Mouse (Mus musculus) liver, adult 2 months (tissue): ENCODE data around the gene Adamtsl4. TPM values are rescaled to one million over a fixed set of nuclear protein-coding genes. Genes with fewer than 3 reads are reported as not detected.

Experiments
- DNase-seq: peaks from one replicate; pipeline ENCODE4 v3.0.0-alpha.2; 2011; ENCODE audit warnings: low read depth, low spot score; ENCODE audit errors: extremely low read depth
- H3K27ac ChIP-seq: fragments of 200-500 bp; replicated peaks from 2 replicates; pipeline ENCODE4 v1.5.1; 2012; ENCODE audit warnings: low read depth, mild to moderate bottlenecking, control low read depth, inconsistent platforms, low read length; ENCODE audit not compliant: insufficient read depth
- H3K27me3 ChIP-seq: fragments of 200-500 bp; 2 replicates; pipeline ENCODE4 v1.6.1; 2012; ENCODE audit warnings: mild to moderate bottlenecking, moderate library complexity, low read length, inconsistent platforms; ENCODE audit not compliant: control insufficient read depth, insufficient read depth
- H3K36me3 ChIP-seq: fragments of 200-500 bp; 2 replicates; pipeline ENCODE4 v1.6.1; 2012; ENCODE audit warnings: low read length, inconsistent platforms; ENCODE audit not compliant: control insufficient read depth, insufficient read depth
- H3K4me1 ChIP-seq: fragments of 200-500 bp; 2 replicates; pipeline ENCODE4 v1.6.1; 2011; ENCODE audit warnings: low read length; ENCODE audit not compliant: control insufficient read depth, insufficient read depth
- H3K4me3 ChIP-seq: fragments of 200-500 bp; 2 replicates; pipeline ENCODE4 v1.5.1; 2011; ENCODE audit warnings: low read depth, mild to moderate bottlenecking, control low read depth, low read length, moderate library complexity; ENCODE audit not compliant: insufficient read depth
- H3K79me2 ChIP-seq: fragments of 200-500 bp; 2 replicates; pipeline ENCODE4 v1.6.1; 2012; ENCODE audit warnings: inconsistent platforms, mild to moderate bottlenecking, low read length, moderate library complexity; ENCODE audit not compliant: control insufficient read depth, insufficient read depth
- H3K9ac ChIP-seq: fragments of 200-500 bp; 2 replicates; pipeline ENCODE4 v1.6.1; 2012; ENCODE audit warnings: low read depth, mild to moderate bottlenecking, control low read depth, inconsistent platforms, low read length
- CTCF ChIP-seq: fragments of 200-500 bp; IDR thresholded peaks from 2 replicates; pipeline ENCODE4 v1.5.1; 2011; ENCODE audit warnings: low read depth, low read length, control low read depth
- POLR2A ChIP-seq: fragments of 200-500 bp; IDR thresholded peaks from 2 replicates; pipeline ENCODE4 v1.6.1; 2011; ENCODE audit warnings: low read length, control low read depth; ENCODE audit not compliant: insufficient read depth; ENCODE audit errors: extremely low read depth
- whole genome bisulfite sequencing: fragments of 180-500 bp; shearing (Covaris S2); methylation state at CpG from one replicate; pipeline ENCODE4 v1.1.7; 2018; 5-methylcytosine and 5-hydroxymethylcytosine counted together
- polyA plus RNA-seq: library from polyadenylated mRNA; depleted of rRNA; stranded (reverse); fragments of >200 nt; gene quantifications from 2 replicates; pipeline ENCODE4 v1.2.3, GENCODE M21; 2012
- total RNA-seq: library from RNA; depleted of rRNA; stranded (reverse); fragments of >200 nt; gene quantifications from 2 replicates; pipeline ENCODE4 v1.2.3, GENCODE M21; 2014

The Adamtsl4 gene
- total and polyA plus RNA-seq, 2 experiments = 0.55 to 4.7 TPM

DNA sequence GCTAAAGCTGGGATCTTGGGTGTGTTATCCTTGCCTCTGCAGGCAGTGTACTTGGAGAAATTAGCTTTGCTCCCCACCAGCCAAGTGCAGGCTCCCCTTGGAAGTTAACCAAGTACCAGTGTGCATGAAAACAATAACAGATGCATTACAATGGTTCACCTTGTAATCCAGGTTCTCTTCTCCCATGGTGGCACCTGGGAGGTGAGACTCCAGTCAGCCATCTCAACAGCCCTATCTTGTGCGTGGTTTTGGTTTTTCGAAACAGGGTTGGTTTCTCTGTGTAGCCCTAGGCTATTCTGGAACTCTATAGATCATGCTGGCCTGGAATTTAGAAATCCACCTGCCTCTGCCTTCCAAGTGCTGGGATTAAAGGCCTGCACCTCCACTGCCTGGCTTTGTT, 24.2 kb downstream of the Adamtsl4 start:
- H3K27ac ChIP-seq = peak overlapping the region; percentile 76
- H3K36me3 ChIP-seq = peaks cover 42% of the 10 kb centered on the region
- no peaks in the 10 kb centered on the region for H3K27me3 ChIP-seq
- WGBS = 74% methylated on average over 2 of the region's 2 CpGs
- H3K4me1 ChIP-seq = peaks cover 57% of the 10 kb centered on the region
- H3K4me3 ChIP-seq = no peak overlapping the region
- TF ChIP-seq POLR2A (no peak), CTCF (no peak)
- peaks cover 26% of the 10 kb centered on the region for H3K79me2 ChIP-seq
- peak overlapping the region; percentile 15; the same call in 1 of the 2 replicates for H3K9ac ChIP-seq
- DNase-seq = no peak

- WGBS = 51% methylated on average over 7 of the region's 7 CpGs
- no peak overlapping the region; the same call in 1 of the 2 replicates for H3K4me3 ChIP-seq
- peaks cover 26% of the 10 kb centered on the region for H3K79me2 ChIP-seq
- H3K27ac ChIP-seq = peak overlapping the region; percentile 100
- peak overlapping the region; percentile 75 for H3K9ac ChIP-seq
- DNase-seq = no peak
- peaks cover 51% of the 10 kb centered on the region for H3K4me1 ChIP-seq
- peaks cover 42% of the 10 kb centered on the region for H3K36me3 ChIP-seq
- H3K27me3 ChIP-seq = no peaks in the 10 kb centered on the region
- TF ChIP-seq POLR2A = no peak
- TF ChIP-seq CTCF = no peak
Measured at GRCm38 (mm10) chr3:95662724-95663449, 24.8 kb downstream of the Adamtsl4 start.

- peak overlapping the region; percentile 31; the same call in 1 of the 2 replicates for H3K4me3 ChIP-seq
- H3K36me3 ChIP-seq = peaks cover 42% of the 10 kb centered on the region
- TF ChIP-seq CTCF = no peak
- TF ChIP-seq POLR2A = no peak
- peak; percentile 94 for DNase-seq
- peaks cover 26% of the 10 kb centered on the region for H3K79me2 ChIP-seq
- peaks cover 49% of the 10 kb centered on the region for H3K4me1 ChIP-seq
- H3K27me3 ChIP-seq = no peaks in the 10 kb centered on the region
- H3K27ac ChIP-seq = peak overlapping the region; percentile 100
- H3K9ac ChIP-seq = peak overlapping the region; percentile 75
- WGBS = 2% methylated on average over 7 of the region's 7 CpGs
Measured at GRCm38 (mm10) chr3:95661945-95662715, 25.6 kb downstream of the Adamtsl4 start.

GRCm38 (mm10) chr3:95660788-95661478, 26.8 kb downstream of the Adamtsl4 start:
- 1% methylated on average over 2 of the region's 2 CpGs for WGBS
- Histone ChIP-seq H3K4me3 (peak overlapping the region; percentile 100), H3K36me3 (peaks cover 42% of the 10 kb centered on the region), H3K4me1 (peaks cover 42% of the 10 kb centered on the region), H3K27ac (peak overlapping the region; percentile 59), H3K9ac (peak overlapping the region; percentile 61), H3K79me2 (peaks cover 26% of the 10 kb centered on the region), H3K27me3 (no peaks in the 10 kb centered on the region)
- peak; percentile 67 for DNase-seq
- TF ChIP-seq POLR2A (no peak), CTCF (no peak)

DNA sequence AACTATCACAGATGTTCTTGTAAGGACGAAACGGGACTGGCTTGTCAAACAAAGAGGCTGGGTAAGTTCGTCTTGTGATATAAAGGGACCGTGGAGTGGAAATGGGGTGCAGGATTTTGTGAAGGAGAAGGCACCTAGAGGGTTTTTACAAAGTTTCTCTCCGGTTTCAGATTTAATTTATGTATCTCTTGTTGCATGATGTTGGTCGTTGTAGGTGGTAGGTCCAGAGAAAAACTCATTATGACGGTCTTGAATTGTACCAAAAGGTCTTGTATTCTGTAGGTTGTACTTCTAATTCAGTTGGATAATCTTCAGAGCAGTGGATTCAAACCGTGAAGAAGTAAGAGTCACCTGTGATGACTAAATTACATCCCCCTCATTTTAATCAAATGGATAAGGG, 27.8 kb downstream of the Adamtsl4 start:
- Histone ChIP-seq H3K27ac (peak overlapping the region; percentile 98), H3K4me1 (peaks cover 36% of the 10 kb centered on the region), H3K79me2 (peaks cover 26% of the 10 kb centered on the region), H3K4me3 (peak overlapping the region; percentile 100), H3K36me3 (peaks cover 39% of the 10 kb centered on the region), H3K9ac (peak overlapping the region; percentile 93), H3K27me3 (no peaks in the 10 kb centered on the region)
- WGBS = under 1% methylated on average over 8 of the region's 8 CpGs
- TF ChIP-seq POLR2A = no peak
- no peak for TF ChIP-seq CTCF
- DNase-seq = no peak
